Comparison of ENCODE assay signal across 11 mouse cellular contexts in genomic region chr5:72916851-72917250, GRCm38 (mm10). TPM values are rescaled to one million over a fixed set of nuclear protein-coding genes. Genes with fewer than 3 reads are reported as not detected.
DNase-seq lines count a peak whose midpoint lies in the region; ATAC-seq and TF ChIP-seq lines count a peak whose summit lies in the region.
"Had no signal": no experiment of that assay in that cellular context is flagged by ENCODE, and none has a peak within 500 bp of the region (broad histone marks: within the 10 kb centered on the region; RNA-seq: fewer than 3 reads in every experiment).

No protein-coding gene starts in this region.

- 9% methylated on average over 1 of the region's 1 CpGs for WGBS in liver, embryonic 14.5 days (ENCODE audit: insufficient replicate concordance)

- H3K4me1 ChIP-seq in testis, adult 2 months (ENCODE audit: control insufficient read depth, insufficient read depth, low read length): peaks cover 2% of the 10 kb centered on the region
- H3K4me1 ChIP-seq in liver, embryonic 14.5 days (replicated peaks; ENCODE audit: control insufficient read depth in 2 of 2, insufficient read depth in 2 of 2, low read length in 1 of 2): peaks cover 22 to 31% of the 10 kb centered on the region in 2 experiments

- ATAC-seq in liver, embryonic 14.5 days (ENCODE audit: insufficient read depth): no peak
- ATAC-seq in granulocyte monocyte progenitor cell, adult 5-6 weeks (replicated peaks; ENCODE audit: poor library complexity, severe bottlenecking): no peak

- peak overlapping the region; percentile 15; the same call in 1 of the 2 replicates for H3K4me2 ChIP-seq in liver, embryonic 14.5 days (ENCODE audit: low read depth)

- H3K27me3 ChIP-seq in testis, adult 2 months (ENCODE audit: control insufficient read depth, insufficient read depth, low read length): no peaks in the 10 kb centered on the region
- peaks cover 10% of the 10 kb centered on the region for H3K27me3 ChIP-seq in liver, embryonic 14.5 days (ENCODE audit: control insufficient read depth, insufficient read depth, low read length)

- no peaks in the 10 kb centered on the region for H3K9me3 ChIP-seq in liver, embryonic 14.5 days (ENCODE audit: control insufficient read depth, low read length)

- H3K27ac ChIP-seq in gastrocnemius, adult 2 months: peak overlapping the region; percentile 96
- H3K27ac ChIP-seq in testis, adult 2 months (ENCODE audit: control insufficient read depth, insufficient read depth, low read depth, low read length): no peak overlapping the region
- H3K27ac ChIP-seq in liver, embryonic 14.5 days: no peak overlapping the region

- no peak for TF ChIP-seq CTCF in gastrocnemius, adult 2 months (IDR thresholded peaks at IDR 0.05)
- TF ChIP-seq CTCF in testis, adult 2 months (IDR thresholded peaks at IDR 0.05; ENCODE audit: control insufficient read depth, insufficient read depth, insufficient replicate concordance, low read depth, low read length): no peak
- TF ChIP-seq CTCF in liver, embryonic 14.5 days (IDR thresholded peaks at IDR 0.05; ENCODE audit: low read depth): no peak

- H3K36me3 ChIP-seq in testis, adult 2 months (ENCODE audit: control insufficient read depth, insufficient read depth, low read length): no peaks in the 10 kb centered on the region
- no peaks in the 10 kb centered on the region for H3K36me3 ChIP-seq in liver, embryonic 14.5 days (replicated peaks; ENCODE audit: control insufficient read depth, insufficient read depth, low read depth)

- H3K9ac ChIP-seq in liver, embryonic 14.5 days (replicated peaks): no peak overlapping the region

- DNase-seq in gastrocnemius, adult 2 months: no peak
- no peak for DNase-seq in gastrocnemius, postnatal 14 days
- no peak for DNase-seq in testis, postnatal 10 days (ENCODE audit: low spot score)
- DNase-seq in liver, embryonic 14.5 days (ENCODE audit: low read depth in 3 of 3, low spot score in 3 of 3): no peak
- DNase-seq in layer of hippocampus, adult 9-11 months: no peak
- no peak for DNase-seq in urinary bladder, adult 2 months (ENCODE audit: low spot score)
- DNase-seq: adrenal gland, postnatal 14 days; right cerebral cortex, postnatal 4 days had no signal

- intact Hi-C loops in gastrocnemius, adult 2 months (cut with DNase I): no loop called here
- intact Hi-C loops in gastrocnemius, postnatal 14 days (cut with DNase I; ENCODE audit: low total_unique reads): no loop called here

- peak overlapping the region; percentile 77 for H3K4me3 ChIP-seq in gastrocnemius, adult 2 months
- H3K4me3 ChIP-seq in testis, adult 2 months (ENCODE audit: control insufficient read depth, low read depth, low read length): peak overlapping the region; percentile 96
- H3K4me3 ChIP-seq in liver, embryonic 14.5 days (ENCODE audit: insufficient read depth in 1 of 2, low read depth in 2 of 2, low read length in 2 of 2): no peak overlapping the region

- TF ChIP-seq POLR2A in testis, adult 2 months (IDR thresholded peaks at IDR 0.05; ENCODE audit: control insufficient read depth, low read depth, low read length): no peak

- TF ChIP-seq EP300 in liver, embryonic 14.5 days (IDR thresholded peaks at IDR 0.05; ENCODE audit: low read depth): no peak

RNA-seq across cellular contexts. Expression of gene Slain2, which starts 2.7 kb away (rescaled TPM):
- total RNA-seq in gastrocnemius, adult 2 months (2021): 100 to 1,000 TPM; 113 TPM
- 10 to 100 TPM; 76.2 to 79.5 TPM for total RNA-seq in gastrocnemius, postnatal 14 days (2021)
- polyA plus RNA-seq in testis, adult 2 months (2012; rRNA removed): 173 and 180 TPM in 2 replicates
- 3.8 and 4.5 TPM in 2 replicates for polyA plus RNA-seq in liver, embryonic 14.5 days (2012; rRNA removed)
- 5.4 and 6.0 TPM in 2 replicates for polyA plus RNA-seq in liver, embryonic 14.5 days (2014; fragmentation: Nextera tagmentation; extraction: Ambion mirVana)
- 44.5 and 60.4 TPM in 2 replicates for total RNA-seq in granulocyte monocyte progenitor cell, adult 5-6 weeks (2014; fragmentation: Nextera tagmentation)
- 58.3 and 70.7 TPM in 2 replicates for total RNA-seq in granulocyte monocyte progenitor cell, adult 5-6 weeks (2017)
- 23.3 and 32.3 TPM in 2 replicates for polyA plus RNA-seq in urinary bladder, adult 2 months (2012; rRNA removed)

RNA-seq across cellular contexts. Expression of gene Tec, which starts 48.6 kb away (rescaled TPM):
- total RNA-seq in gastrocnemius, adult 2 months (2021): 1 to 10 TPM; 1.2 to 1.4 TPM
- total RNA-seq in gastrocnemius, postnatal 14 days (2021): 1 to 10 TPM; 2.0 to 2.4 TPM
- polyA plus RNA-seq in testis, adult 2 months (2012; rRNA removed): 0.77 and 0.88 TPM in 2 replicates
- 1.4 and 1.9 TPM in 2 replicates for polyA plus RNA-seq in liver, embryonic 14.5 days (2012; rRNA removed)
- 3.3 TPM in 2 replicates for polyA plus RNA-seq in liver, embryonic 14.5 days (2014; fragmentation: Nextera tagmentation; extraction: Ambion mirVana)
- total RNA-seq in granulocyte monocyte progenitor cell, adult 5-6 weeks (2014; fragmentation: Nextera tagmentation): 36.0 and 42.9 TPM in 2 replicates
- 33.9 and 39.8 TPM in 2 replicates for total RNA-seq in granulocyte monocyte progenitor cell, adult 5-6 weeks (2017)
- 4.9 and 5.0 TPM in 2 replicates for polyA plus RNA-seq in urinary bladder, adult 2 months (2012; rRNA removed)

RNA-seq across cellular contexts. Expression of gene Gm10135, which starts 57.7 kb away (rescaled TPM):
- not detected for total RNA-seq in gastrocnemius, adult 2 months (2021)
- not detected for total RNA-seq in gastrocnemius, postnatal 14 days (2021)
- not detected in 2 replicates for polyA plus RNA-seq in testis, adult 2 months (2012; rRNA removed)
- polyA plus RNA-seq in liver, embryonic 14.5 days (2012; rRNA removed): not detected in 2 replicates
- polyA plus RNA-seq in liver, embryonic 14.5 days (2014; fragmentation: Nextera tagmentation; extraction: Ambion mirVana): not detected in 2 replicates
- total RNA-seq in granulocyte monocyte progenitor cell, adult 5-6 weeks (2014; fragmentation: Nextera tagmentation): not detected in 2 replicates
- not detected in 2 replicates for total RNA-seq in granulocyte monocyte progenitor cell, adult 5-6 weeks (2017)
- not detected in 2 replicates for polyA plus RNA-seq in urinary bladder, adult 2 months (2012; rRNA removed)
- total RNA-seq: adrenal gland, postnatal 14 days; left cerebral cortex, postnatal 14 days had no signal

Comparison
In these comparisons a context has a peak if more than half of its experiments do, and no peak if none do; other contexts are left out.
1. H3K4me3 ChIP-seq: peak in gastrocnemius, adult 2 months (single experiment) and testis, adult 2 months (single experiment); none in liver, embryonic 14.5 days (0 of 2).
2. RNA of gene Tec, which starts 48.6 kb away (total RNA-seq): 33.9 to 42.9 TPM in granulocyte monocyte progenitor cell, adult 5-6 weeks; 2.0 to 2.4 TPM in gastrocnemius, postnatal 14 days and 1.2 to 1.4 TPM in gastrocnemius, adult 2 months; every median in the first group is over 10 times any median in the second.